Mouse (Mus musculus): ENCODE data around the gene Olfr633.
"Not testable (repeated sequence)": the region's sequence is repeated elsewhere in the genome, so short reads cannot be mapped to it uniquely, and the experiment has no call there.

Olfr633 gene

DNA sequence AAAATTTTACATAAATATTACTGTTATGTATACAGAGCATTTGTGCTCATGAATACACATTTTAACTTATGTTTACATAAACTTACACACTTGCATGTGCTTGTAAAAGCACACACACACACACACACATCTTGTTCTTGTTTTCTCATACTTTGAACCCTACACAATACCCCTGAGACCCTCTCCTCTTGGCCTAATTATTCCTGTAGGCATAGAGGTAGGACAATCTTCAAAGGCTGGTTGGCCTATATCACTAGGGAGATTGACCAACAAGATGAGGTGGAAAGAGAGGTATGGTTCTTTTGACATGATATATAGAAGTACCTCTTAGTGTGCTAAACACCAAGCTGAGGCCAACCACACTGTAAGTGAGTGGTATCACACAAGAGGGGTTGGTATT is at the start of gene Olfr633:
Gene Olfr633, plus strand, starts transcription at position 301 of the 400 bp plus-strand sequence.
- no peak for DNase-seq

DNA sequence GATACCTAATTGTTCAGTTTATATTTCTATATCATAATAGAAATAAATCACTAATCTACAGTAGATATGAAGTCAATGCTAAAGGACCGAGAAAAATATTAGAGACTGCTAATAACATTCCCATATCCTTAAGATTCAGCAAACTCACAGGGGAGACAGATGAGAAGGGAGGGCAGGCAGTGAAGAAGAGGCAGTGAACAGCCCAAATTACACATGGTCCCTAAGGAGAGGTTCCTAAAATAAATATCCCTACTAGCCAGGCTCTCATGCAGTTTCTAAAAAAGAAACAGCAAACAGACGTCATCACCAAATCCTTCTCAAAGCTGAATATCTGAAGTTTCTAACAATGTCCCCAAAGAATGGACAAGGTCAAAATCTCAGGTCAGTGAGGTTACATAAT is 41.0 kb upstream of the Olfr633 start, which contains the start of gene Olfr65:
Gene Olfr65, plus strand, starts transcription at position 301 of the 400 bp plus-strand sequence.
- no peak for DNase-seq

DNA sequence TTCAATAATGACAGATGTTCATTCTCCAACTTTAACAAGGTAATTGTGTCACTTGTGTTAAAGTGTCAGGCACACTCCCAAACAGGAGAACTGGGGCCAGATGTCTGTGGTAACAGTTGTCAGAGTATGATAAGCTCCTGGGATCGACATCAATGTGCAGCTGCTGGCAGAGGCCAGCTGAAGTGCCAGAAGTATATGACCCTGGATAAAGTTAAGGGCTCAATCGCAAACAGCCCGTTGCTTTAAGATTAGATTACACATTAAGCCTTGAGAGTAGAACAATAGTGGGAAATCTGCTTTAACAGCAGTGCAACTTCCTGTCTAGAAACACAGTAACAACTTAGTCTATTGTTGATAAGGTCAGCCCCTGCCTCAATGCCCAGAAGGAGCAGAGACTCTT is 34.2 kb upstream of the Olfr633 start:
- no peak for DNase-seq

DNA sequence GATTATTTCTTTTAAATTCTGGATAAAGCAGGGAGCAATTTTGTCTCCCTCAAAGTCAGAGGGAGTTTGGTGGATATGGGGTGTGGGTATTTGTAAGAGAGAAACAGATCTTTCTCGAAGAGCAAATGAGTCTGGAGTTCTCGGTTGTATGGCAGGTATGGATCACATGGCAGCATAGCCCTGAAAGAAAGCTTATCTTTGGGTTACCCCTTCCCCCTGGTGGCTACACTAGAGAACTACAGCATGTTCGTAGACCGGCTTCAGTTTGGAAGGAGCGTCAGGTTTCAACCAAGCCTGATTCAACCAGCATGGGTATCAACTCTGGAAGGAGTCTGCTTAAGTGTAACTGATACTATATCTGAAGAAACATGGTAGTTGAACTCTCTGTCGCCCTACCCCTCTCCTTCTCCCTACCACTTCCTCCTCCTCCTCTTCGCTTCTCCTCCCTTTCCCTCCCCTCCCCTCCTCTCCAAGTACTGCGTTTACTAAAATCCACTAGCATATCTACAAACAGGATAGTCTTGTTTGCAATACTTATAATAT is 31.2 kb upstream of the Olfr633 start:
- no peak for DNase-seq

DNA sequence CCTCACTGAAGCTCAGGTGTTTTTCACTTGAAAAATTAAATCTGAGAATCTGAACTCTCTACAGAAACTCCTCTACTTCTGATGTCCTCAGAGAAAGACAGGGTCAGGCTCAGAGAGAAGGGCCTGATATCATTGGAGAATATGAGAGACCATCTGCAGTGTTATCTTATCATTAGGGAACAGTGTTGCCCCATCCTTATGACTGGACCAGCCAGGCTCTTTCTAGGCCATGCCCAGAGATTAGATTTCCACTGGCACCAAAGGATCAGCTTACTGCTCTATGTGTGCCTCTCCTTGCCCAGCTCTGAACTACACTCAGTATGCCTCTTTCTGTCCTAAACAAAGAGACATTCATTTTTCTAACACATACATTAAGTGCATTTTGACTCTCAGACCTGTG is 28.9 kb upstream of the Olfr633 start:
- no peak for DNase-seq

DNA sequence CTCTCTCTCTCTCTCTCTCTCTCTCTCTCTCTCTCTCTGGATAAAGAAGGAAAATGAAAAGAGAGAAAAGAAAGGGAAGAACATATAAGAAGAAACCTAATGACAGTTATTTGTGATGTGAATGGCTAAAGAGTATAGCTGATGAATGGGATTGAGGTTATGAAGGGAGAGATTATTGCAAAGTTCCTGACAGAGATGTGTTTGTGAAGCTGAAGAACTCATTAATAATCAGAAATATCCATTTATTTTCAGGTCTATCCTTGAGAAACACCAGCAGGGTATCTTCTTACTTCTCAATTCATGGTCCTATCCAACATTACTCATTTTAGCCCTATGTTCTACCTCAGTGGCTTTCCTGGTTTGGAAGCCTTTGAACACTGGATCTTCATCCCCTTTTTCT is 15.7 kb upstream of the Olfr633 start, which contains the start of gene Olfr631:
Gene Olfr631, plus strand, starts transcription at position 301 of the 400 bp plus-strand sequence.
- DNase-seq: no peak

DNA sequence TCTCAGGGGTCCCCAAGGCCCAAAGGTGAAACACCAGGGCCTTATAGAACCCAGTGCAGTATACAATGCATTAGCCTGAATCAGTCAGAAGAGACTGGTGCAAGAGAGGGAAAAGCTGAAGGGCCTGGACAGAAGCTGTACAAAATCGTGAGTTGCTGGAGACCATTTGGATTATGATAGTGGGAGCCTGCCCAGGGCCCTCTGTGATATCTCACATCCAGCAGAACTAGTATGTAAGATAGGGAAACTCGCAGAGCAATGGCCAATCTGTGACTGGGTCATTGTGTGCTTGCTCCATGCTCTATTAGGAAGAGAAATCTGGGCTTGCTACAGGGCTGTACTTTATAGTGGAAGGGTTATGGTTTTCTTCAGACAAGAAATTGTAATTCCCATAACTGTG is 10.0 kb upstream of the Olfr633 start, which contains the start of gene Olfr632:
Gene Olfr632, plus strand, starts transcription at position 84 of the 400 bp plus-strand sequence.
- no peak for DNase-seq

DNA sequence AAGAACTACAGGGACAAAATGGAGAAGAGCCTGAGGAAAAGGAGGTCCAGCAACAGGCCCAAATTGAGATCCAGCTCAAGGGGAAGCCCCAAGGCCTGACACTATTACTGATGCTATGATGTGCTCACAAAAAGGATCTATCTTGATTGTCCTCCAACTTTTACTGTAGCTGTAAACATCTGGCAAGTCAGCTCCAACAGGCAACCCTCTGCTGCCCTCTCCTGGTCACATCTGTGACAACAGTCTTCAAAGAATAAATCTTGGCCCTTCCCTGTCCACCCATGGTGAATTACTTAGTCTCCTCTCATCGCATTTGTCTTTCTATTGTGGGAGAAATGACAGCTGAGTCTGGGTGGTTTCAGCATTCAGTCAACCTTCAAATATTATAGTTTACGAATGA is 1.5 kb upstream of the Olfr633 start:
- no peak for DNase-seq

DNA sequence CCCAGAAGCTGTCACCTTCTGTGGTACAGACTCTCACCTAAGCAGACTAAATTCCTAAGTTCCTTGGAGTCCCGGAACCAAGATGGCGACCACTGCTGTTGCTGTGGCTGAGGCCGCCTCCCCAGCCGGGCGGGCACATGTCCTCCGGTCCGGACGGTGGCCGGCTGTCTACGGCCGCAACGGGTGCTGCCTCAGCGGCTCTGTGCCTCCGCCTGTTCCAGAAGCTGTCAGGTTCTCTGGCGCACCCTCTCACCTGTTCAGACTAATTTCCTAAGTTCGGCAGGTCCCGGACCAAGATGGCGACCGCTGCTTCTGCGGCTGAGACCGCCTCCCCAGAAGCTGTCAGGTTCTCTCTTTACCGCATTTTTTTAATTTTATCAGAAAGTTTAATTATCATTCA is 22.6 kb downstream of the Olfr633 start:
- not testable (repeated sequence) for DNase-seq

DNA sequence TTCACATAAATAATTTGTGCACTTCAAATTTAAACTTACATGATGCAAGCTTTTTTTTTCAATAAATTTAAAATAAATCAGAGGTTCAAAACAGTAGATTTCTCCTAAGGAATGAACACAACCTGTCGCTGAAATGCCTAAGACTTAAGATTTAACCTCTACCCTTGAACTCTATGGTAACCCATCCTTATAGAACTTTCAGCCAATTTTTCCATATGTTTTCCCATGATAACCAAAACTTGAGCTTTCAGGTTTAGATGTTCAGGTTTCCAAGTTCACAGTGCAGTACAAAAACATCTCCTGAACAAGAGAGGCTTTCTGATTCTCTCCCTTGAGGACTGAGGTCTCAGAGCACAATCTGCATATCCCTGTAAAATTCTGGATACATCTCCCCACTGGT is 26.6 kb downstream of the Olfr633 start, which contains the start of gene Olfr635:
Gene Olfr635, plus strand, starts transcription at position 301 of the 400 bp plus-strand sequence.
- no peak for DNase-seq

DNA sequence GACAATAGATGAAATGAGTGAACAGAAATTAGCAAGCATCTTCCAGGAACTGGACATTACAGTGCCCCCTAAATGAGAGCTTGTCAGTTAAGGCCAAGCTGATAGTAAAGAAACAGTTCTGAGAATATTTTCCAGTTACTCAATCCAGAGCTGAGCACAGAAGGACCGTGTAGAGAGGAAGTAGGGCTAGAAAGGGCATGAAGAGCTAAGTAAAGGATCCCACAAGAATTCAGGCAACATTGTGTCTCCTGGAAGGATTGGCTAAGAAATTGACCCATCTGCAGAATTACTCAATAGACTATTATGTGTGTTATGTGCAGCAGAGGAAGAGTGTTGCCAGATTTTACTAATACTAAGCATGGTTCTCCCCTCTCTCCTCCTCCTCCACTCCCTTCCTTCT is 27.5 kb downstream of the Olfr633 start:
- no peak for DNase-seq

DNA sequence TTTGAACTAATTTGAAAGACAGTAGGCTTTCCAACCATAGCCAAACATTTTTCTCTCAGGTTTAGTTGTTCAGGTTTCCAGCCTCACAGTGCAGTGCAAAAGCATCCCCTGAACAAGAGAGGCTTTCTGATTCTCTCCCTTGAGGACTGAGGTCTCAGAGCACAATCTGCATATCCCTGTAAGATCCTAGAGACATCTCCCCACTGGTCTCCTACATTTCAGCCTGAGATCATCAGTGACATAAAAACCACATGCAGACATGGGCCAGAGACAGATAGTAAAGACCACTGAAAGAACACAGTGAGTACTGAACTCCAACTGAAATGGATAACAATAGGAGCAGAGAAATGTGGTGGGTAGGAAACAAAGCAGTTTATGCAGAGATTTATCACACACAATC is 54.2 kb downstream of the Olfr633 start, which contains the start of gene Olfr638:
Gene Olfr638, plus strand, starts transcription at position 301 of the 400 bp plus-strand sequence.
- DNase-seq: no peak
